Mouse (Mus musculus): Measurements from ENCODE around the gene Magix. TPM values are rescaled to one million over a fixed set of nuclear protein-coding genes. Genes with fewer than 3 reads are reported as not detected.
"Not testable (repeated sequence)": the region's sequence is repeated elsewhere in the genome, so short reads cannot be mapped to it uniquely, and the experiment has no call there.

Gene Magix
- polyA plus RNA-seq, 1 experiment from 2014 or later, result 0.21 TPM

- peak within 1 kb of the TSS; percentile 58 for H3K4me2 ChIP-seq (ENCODE audit: low read depth, severe bottlenecking)
- peak; percentile 66 for DNase-seq (ENCODE audit: low spot score)
- no peaks in the 10 kb centered on the region for H3K4me1 ChIP-seq (ENCODE audit: control insufficient read depth, insufficient read depth, low read length)
- H3K9me3 ChIP-seq (ENCODE audit: control insufficient read depth, low read length), result no peaks in the 10 kb centered on the region
- H3K9ac ChIP-seq (ENCODE audit: low read length), result peak within 1 kb of the TSS; percentile 56
- no peaks in the 10 kb centered on the region for H3K36me3 ChIP-seq (ENCODE audit: control insufficient read depth, insufficient read depth, low read length)
- H3K27me3 ChIP-seq (ENCODE audit: control insufficient read depth, insufficient read depth, low read length), result no peaks in the 10 kb centered on the region
- WGBS, result 19% methylated on average over 22 of the region's 22 CpGs
- H3K4me3 ChIP-seq (ENCODE audit: low read depth, low read length), result peak within 1 kb of the TSS; percentile 41
- ATAC-seq (ENCODE audit: insufficient number of reproducible peaks, low FRiP score, low TSS enrichment, low read depth), result peak; percentile 73
- peak within 1 kb of the TSS; percentile 70; the same call in 1 of the 2 replicates for H3K27ac ChIP-seq (replicated peaks; ENCODE audit: low read depth, low read length)
Measured at GRCm38 (mm10) chrX:7721514-7722281, 40.6 kb upstream of the Magix start, which contains the start of gene Gm45208. Gene Gm45208 (plus strand): TSS chrX:7722245.

- ATAC-seq (ENCODE audit: insufficient number of reproducible peaks, low FRiP score, low TSS enrichment, low read depth); H3K27ac ChIP-seq (replicated peaks; ENCODE audit: low read depth, low read length); H3K27me3 ChIP-seq (ENCODE audit: control insufficient read depth, insufficient read depth, low read length); H3K4me2 ChIP-seq (ENCODE audit: low read depth, severe bottlenecking); H3K9me3 ChIP-seq (ENCODE audit: control insufficient read depth, low read length); H3K36me3 ChIP-seq (ENCODE audit: control insufficient read depth, insufficient read depth, low read length); H3K4me1 ChIP-seq (ENCODE audit: control insufficient read depth, insufficient read depth, low read length); H3K4me3 ChIP-seq (ENCODE audit: low read depth, low read length); H3K9ac ChIP-seq (ENCODE audit: low read length); DNase-seq (ENCODE audit: low spot score): not testable (repeated sequence)
- 52% methylated on average over 1 of the region's 1 CpGs for WGBS
Measured at GRCm38 (mm10) chrX:7716058-7716457, 35.0 kb upstream of the Magix start.

GRCm38 (mm10) chrX:7714135-7714899, 33.3 kb upstream of the Magix start, which contains the start of gene Wdr45:
Gene Wdr45 (plus strand): TSS chrX:7714333.
- Histone ChIP-seq H3K4me3 (ENCODE audit: low read depth, low read length) (peak within 1 kb of the TSS; percentile 27), H3K4me2 (ENCODE audit: low read depth, severe bottlenecking) (peak within 1 kb of the TSS; percentile 35; the same call in 1 of the 2 replicates)
- WGBS, result 18% methylated on average over 18 of the region's 60 CpGs
- H3K9ac ChIP-seq (ENCODE audit: low read length); H3K36me3 ChIP-seq (ENCODE audit: control insufficient read depth, insufficient read depth, low read length); H3K9me3 ChIP-seq (ENCODE audit: control insufficient read depth, low read length); H3K27ac ChIP-seq (replicated peaks; ENCODE audit: low read depth, low read length); H3K4me1 ChIP-seq (ENCODE audit: control insufficient read depth, insufficient read depth, low read length); H3K27me3 ChIP-seq (ENCODE audit: control insufficient read depth, insufficient read depth, low read length): not testable (repeated sequence)
- ATAC-seq (ENCODE audit: insufficient number of reproducible peaks, low FRiP score, low TSS enrichment, low read depth) (peak; percentile 97), DNase-seq (ENCODE audit: low spot score) (peak; percentile 87)

GRCm38 (mm10) chrX:7713764-7714134, 32.7 kb upstream of the Magix start:
- H3K27ac ChIP-seq (replicated peaks; ENCODE audit: low read depth, low read length); H3K4me1 ChIP-seq (ENCODE audit: control insufficient read depth, insufficient read depth, low read length); H3K9ac ChIP-seq (ENCODE audit: low read length); DNase-seq (ENCODE audit: low spot score); H3K27me3 ChIP-seq (ENCODE audit: control insufficient read depth, insufficient read depth, low read length); H3K36me3 ChIP-seq (ENCODE audit: control insufficient read depth, insufficient read depth, low read length); H3K9me3 ChIP-seq (ENCODE audit: control insufficient read depth, low read length): not testable (repeated sequence)
- ATAC-seq (ENCODE audit: insufficient number of reproducible peaks, low FRiP score, low TSS enrichment, low read depth), result peak; percentile 39
- 30% methylated on average over 5 of the region's 12 CpGs for WGBS
- Histone ChIP-seq H3K4me3 (ENCODE audit: low read depth, low read length) (peak overlapping the region; percentile 27), H3K4me2 (ENCODE audit: low read depth, severe bottlenecking) (peak overlapping the region; percentile 35; the same call in 1 of the 2 replicates)

DNA sequence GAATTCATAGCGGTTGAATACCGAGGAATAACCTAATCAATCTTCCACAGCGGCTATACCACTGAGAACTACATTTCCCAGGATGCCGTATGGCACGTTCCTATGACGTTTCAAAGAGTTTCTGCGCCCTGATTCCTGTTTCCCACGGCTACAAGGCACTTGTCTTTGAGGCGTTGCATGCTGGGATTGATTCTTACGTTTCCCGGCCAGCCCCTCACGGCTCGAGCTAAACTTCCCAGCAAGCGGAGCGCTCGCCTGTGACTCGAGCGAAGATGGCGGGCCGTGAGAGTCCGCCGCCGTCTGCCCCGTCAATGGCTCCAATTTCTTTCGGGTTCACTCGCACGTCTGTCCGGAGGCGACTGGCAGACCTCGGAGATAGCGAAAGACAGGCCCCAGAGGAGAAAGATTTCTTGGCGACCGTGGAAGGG, 15.9 kb upstream of the Magix start, which contains the start of gene Gpkow:
Gpkow (plus strand) TSS at position 178 of the 428 bp plus-strand sequence.
- Histone ChIP-seq H3K4me1 (ENCODE audit: control insufficient read depth, insufficient read depth, low read length) (no peaks in the 10 kb centered on the region), H3K36me3 (ENCODE audit: control insufficient read depth, insufficient read depth, low read length) (no peaks in the 10 kb centered on the region), H3K9ac (ENCODE audit: low read length) (peak within 1 kb of the TSS; percentile 58), H3K27me3 (ENCODE audit: control insufficient read depth, insufficient read depth, low read length) (no peaks in the 10 kb centered on the region), H3K27ac (replicated peaks; ENCODE audit: low read depth, low read length) (no peak within 1 kb of the TSS), H3K9me3 (ENCODE audit: control insufficient read depth, low read length) (no peaks in the 10 kb centered on the region), H3K4me3 (ENCODE audit: low read depth, low read length) (peak within 1 kb of the TSS; percentile 57), H3K4me2 (ENCODE audit: low read depth, severe bottlenecking) (peak within 1 kb of the TSS; percentile 41)
- 13% methylated on average over 33 of the region's 33 CpGs for WGBS
- DNase-seq (ENCODE audit: low spot score) (peak; percentile 76), ATAC-seq (ENCODE audit: insufficient number of reproducible peaks, low FRiP score, low TSS enrichment, low read depth) (peak; percentile 86)

GRCm38 (mm10) chrX:7696520-7696919, 15.5 kb upstream of the Magix start:
- no peak overlapping the region for H3K27ac ChIP-seq (replicated peaks; ENCODE audit: low read depth, low read length)
- no peaks in the 10 kb centered on the region for H3K27me3 ChIP-seq (ENCODE audit: control insufficient read depth, insufficient read depth, low read length)
- no peaks in the 10 kb centered on the region for H3K4me1 ChIP-seq (ENCODE audit: control insufficient read depth, insufficient read depth, low read length)
- no peak overlapping the region for H3K9ac ChIP-seq (ENCODE audit: low read length)
- ATAC-seq (ENCODE audit: insufficient number of reproducible peaks, low FRiP score, low TSS enrichment, low read depth) (peak; percentile 26; the same call in 1 of the 2 replicates), DNase-seq (ENCODE audit: low spot score) (no peak)
- no peaks in the 10 kb centered on the region for H3K36me3 ChIP-seq (ENCODE audit: control insufficient read depth, insufficient read depth, low read length)
- peak overlapping the region; percentile 20; the same call in 1 of the 2 replicates for H3K4me2 ChIP-seq (ENCODE audit: low read depth, severe bottlenecking)
- no peaks in the 10 kb centered on the region for H3K9me3 ChIP-seq (ENCODE audit: control insufficient read depth, low read length)
- WGBS, result 34% methylated on average over 6 of the region's 6 CpGs
- H3K4me3 ChIP-seq (ENCODE audit: low read depth, low read length), result no peak overlapping the region

DNA sequence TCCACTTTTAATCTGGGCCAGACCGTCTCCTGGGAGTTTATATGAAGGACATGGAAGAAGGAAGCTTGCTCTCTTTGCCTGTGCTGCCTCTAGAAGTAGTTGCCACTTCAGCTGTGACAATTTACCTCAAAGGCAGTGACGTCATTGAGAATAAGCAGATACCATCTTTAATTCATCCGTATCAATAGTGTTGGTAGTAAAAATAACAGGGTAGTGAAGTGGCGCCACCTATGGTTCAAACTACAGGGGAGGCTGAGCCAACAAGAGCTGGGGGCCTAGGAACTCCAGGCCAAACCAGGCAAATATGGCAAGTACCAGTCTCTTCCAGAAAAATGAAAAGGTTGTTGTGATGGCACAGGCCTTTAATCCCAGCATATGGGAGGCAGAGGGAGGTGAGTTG, 11.8 kb upstream of the Magix start:
- 36% methylated on average over 4 of the region's 4 CpGs for WGBS
- DNase-seq (ENCODE audit: low spot score), result no peak
- H3K27ac ChIP-seq (replicated peaks; ENCODE audit: low read depth, low read length), result no peak overlapping the region
- H3K4me1 ChIP-seq (ENCODE audit: control insufficient read depth, insufficient read depth, low read length), result no peaks in the 10 kb centered on the region
- H3K4me3 ChIP-seq (ENCODE audit: low read depth, low read length), result no peak overlapping the region
- no peak overlapping the region for H3K4me2 ChIP-seq (ENCODE audit: low read depth, severe bottlenecking)
- no peaks in the 10 kb centered on the region for H3K36me3 ChIP-seq (ENCODE audit: control insufficient read depth, insufficient read depth, low read length)
- H3K27me3 ChIP-seq (ENCODE audit: control insufficient read depth, insufficient read depth, low read length), result no peaks in the 10 kb centered on the region
- no peaks in the 10 kb centered on the region for H3K9me3 ChIP-seq (ENCODE audit: control insufficient read depth, low read length)
- no peak overlapping the region for H3K9ac ChIP-seq (ENCODE audit: low read length)
- no peak for ATAC-seq (ENCODE audit: insufficient number of reproducible peaks, low FRiP score, low TSS enrichment, low read depth)

- Histone ChIP-seq H3K9ac (ENCODE audit: low read length) (no peak overlapping the region), H3K4me3 (ENCODE audit: low read depth, low read length) (no peak overlapping the region), H3K4me2 (ENCODE audit: low read depth, severe bottlenecking) (no peak overlapping the region), H3K36me3 (ENCODE audit: control insufficient read depth, insufficient read depth, low read length) (no peaks in the 10 kb centered on the region), H3K9me3 (ENCODE audit: control insufficient read depth, low read length) (no peaks in the 10 kb centered on the region), H3K4me1 (ENCODE audit: control insufficient read depth, insufficient read depth, low read length) (no peaks in the 10 kb centered on the region), H3K27me3 (ENCODE audit: control insufficient read depth, insufficient read depth, low read length) (no peaks in the 10 kb centered on the region), H3K27ac (replicated peaks; ENCODE audit: low read depth, low read length) (no peak overlapping the region)
- ATAC-seq (ENCODE audit: insufficient number of reproducible peaks, low FRiP score, low TSS enrichment, low read depth) (no peak), DNase-seq (ENCODE audit: low spot score) (no peak)
- 73% methylated on average over 3 of the region's 3 CpGs for WGBS
Measured at GRCm38 (mm10) chrX:7690486-7690885, 9.4 kb upstream of the Magix start.
